Mouse (Mus musculus) lung, adult 2 months (tissue): ENCODE results near the gene Lcp2.

Experiments used
- CTCF ChIP-seq: fragments of 200-500 bp; IDR thresholded peaks from 2 replicates; pipeline ENCODE4 v1.5.1; 2011; ENCODE audit warnings: mild to moderate bottlenecking, low read length, control low read depth; ENCODE audit not compliant: insufficient read depth
- POLR2A ChIP-seq: fragments of 200-500 bp; IDR thresholded peaks from 2 replicates; pipeline ENCODE4 v1.6.1; 2011; ENCODE audit warnings: low read depth, mild to moderate bottlenecking, control low read depth, low read length, borderline replicate concordance; ENCODE audit errors: extremely low read depth

GRCm38 (mm10) chr11:34070596-34070995 is 23.9 kb downstream of the Lcp2 start:
- TF ChIP-seq POLR2A (no peak), CTCF (no peak)
